13 mouse cellular contexts compared by ENCODE assay signal in genomic region chr2:167203505-167204166, GRCm38 (mm10). TPM values are rescaled to one million over a fixed set of nuclear protein-coding genes. Genes with fewer than 3 reads are reported as not detected.
DNase-seq lines count a peak whose midpoint lies in the region; TF ChIP-seq lines count a peak whose summit lies in the region.
"Had no signal": no experiment of that assay in that cellular context is flagged by ENCODE, and none has a peak within 500 bp of the region (broad histone marks: within the 10 kb centered on the region; RNA-seq: fewer than 3 reads in every experiment).

No protein-coding gene starts in this region.

- peak; percentile 65 for TF ChIP-seq CTCF in gastrocnemius, adult 2 months (IDR thresholded peaks at IDR 0.05)
- peak; percentile 16; the same call in 1 of the 2 replicates for TF ChIP-seq CTCF in lung, adult 2 months (IDR thresholded peaks at IDR 0.05; ENCODE audit: insufficient read depth, low read length)
- peak; percentile 28 for TF ChIP-seq CTCF in ES-Bruce4 (IDR thresholded peaks at IDR 0.05; ENCODE audit: low read depth, low read length)
- no peak for TF ChIP-seq CTCF in olfactory bulb, adult 2 months (IDR thresholded peaks at IDR 0.05; ENCODE audit: insufficient read depth, low read depth, low read length)

- no peaks in the 10 kb centered on the region for H3K9me3 ChIP-seq in ES-Bruce4 (replicated peaks; ENCODE audit: control insufficient read depth, insufficient read depth, low read length, poor library complexity, severe bottlenecking)
- H3K9me3 ChIP-seq in hindbrain, embryonic 10.5 days = no peaks in the 10 kb centered on the region
- H3K9me3 ChIP-seq: forebrain, embryonic 12.5 days had no signal

- no peak for TF ChIP-seq EP300 in ES-Bruce4 (IDR thresholded peaks at IDR 0.05; ENCODE audit: insufficient read depth, low read depth, low read length)

- intact Hi-C loops in gastrocnemius, adult 2 months (cut with DNase I) = no loop called here

- H3K4me1 ChIP-seq in lung, adult 2 months (ENCODE audit: control insufficient read depth, insufficient read depth, low read length) = peaks cover 5% of the 10 kb centered on the region
- H3K4me1 ChIP-seq in ES-Bruce4 (ENCODE audit: control insufficient read depth, insufficient read depth, low read length) = peaks cover 6% of the 10 kb centered on the region
- peaks cover 55% of the 10 kb centered on the region for H3K4me1 ChIP-seq in olfactory bulb, adult 2 months (ENCODE audit: control insufficient read depth, insufficient read depth, low read length)
- peaks cover 41% of the 10 kb centered on the region for H3K4me1 ChIP-seq in hindbrain, embryonic 10.5 days (replicated peaks)

- TF ChIP-seq POLR2A in lung, adult 2 months (IDR thresholded peaks at IDR 0.05; ENCODE audit: borderline replicate concordance, extremely low read depth, low read depth, low read length) = no peak
- no peak for TF ChIP-seq POLR2A in ES-Bruce4 (IDR thresholded peaks at IDR 0.05; ENCODE audit: insufficient read depth, low read length)
- TF ChIP-seq POLR2A in olfactory bulb, adult 2 months (IDR thresholded peaks at IDR 0.05; ENCODE audit: insufficient read depth, low read depth, low read length) = no peak

- no peak overlapping the region for H3K27ac ChIP-seq in gastrocnemius, adult 2 months
- no peak overlapping the region for H3K27ac ChIP-seq in ES-Bruce4 (ENCODE audit: insufficient read depth, low read length)
- peak overlapping the region; percentile 88 for H3K27ac ChIP-seq in olfactory bulb, adult 2 months (ENCODE audit: insufficient read depth, low read depth, low read length)
- H3K27ac ChIP-seq in hindbrain, embryonic 10.5 days = no peak overlapping the region
- H3K27ac ChIP-seq: forebrain, embryonic 12.5 days had no signal

- 72% methylated on average over 7 of the region's 7 CpGs for WGBS in lung, adult 2 months
- 51% methylated on average over 7 of the region's 7 CpGs for WGBS in olfactory bulb, adult 2 months
- WGBS in hindbrain, embryonic 10.5 days = 80% methylated on average over 7 of the region's 7 CpGs

- H3K9ac ChIP-seq in ES-Bruce4 (ENCODE audit: low read depth, poor library complexity, severe bottlenecking) = no peak overlapping the region
- H3K9ac ChIP-seq: forebrain, embryonic 12.5 days had no signal

- peaks cover 3% of the 10 kb centered on the region; the same call in 1 of the 2 replicates for H3K36me3 ChIP-seq in ES-Bruce4 (ENCODE audit: control insufficient read depth, insufficient read depth, low read length, poor library complexity, severe bottlenecking)
- no peaks in the 10 kb centered on the region for H3K36me3 ChIP-seq in hindbrain, embryonic 10.5 days
- H3K36me3 ChIP-seq: forebrain, embryonic 12.5 days had no signal

- H3K27me3 ChIP-seq in ES-Bruce4 (ENCODE audit: control insufficient read depth, insufficient read depth, low read length, poor library complexity, severe bottlenecking) = no peaks in the 10 kb centered on the region
- H3K27me3 ChIP-seq in hindbrain, embryonic 10.5 days (ENCODE audit: insufficient read depth, poor library complexity, severe bottlenecking) = peaks cover 6% of the 10 kb centered on the region; the same call in 1 of the 2 replicates
- H3K27me3 ChIP-seq: forebrain, embryonic 12.5 days had no signal

- DNase-seq in gastrocnemius, adult 2 months = no peak
- DNase-seq in gastrocnemius, postnatal 10 days = no peak
- DNase-seq in lung, adult 2 months = no peak
- no peak for DNase-seq in lung, postnatal 4 days
- DNase-seq in hindbrain, embryonic 10.5 days (ENCODE audit: low spot score) = no peak
- DNase-seq in adrenal gland, adult 18-20 months (ENCODE audit: low spot score in 2 of 2) = no peak
- DNase-seq: kidney, postnatal 14 days; left cerebral cortex, postnatal 4 days; thymus, postnatal 4 days had no signal

- no peak overlapping the region for H3K4me3 ChIP-seq in gastrocnemius, adult 2 months
- no peak overlapping the region for H3K4me3 ChIP-seq in lung, adult 2 months (replicated peaks; ENCODE audit: extremely low read depth, low read depth, low read length)
- H3K4me3 ChIP-seq in ES-Bruce4 (ENCODE audit: low read depth, low read length) = no peak overlapping the region
- H3K4me3 ChIP-seq in olfactory bulb, adult 2 months (ENCODE audit: insufficient read depth, low read depth, low read length) = no peak overlapping the region
- no peak overlapping the region for H3K4me3 ChIP-seq in hindbrain, embryonic 10.5 days
- H3K4me3 ChIP-seq: forebrain, embryonic 12.5 days had no signal

RNA-seq across cellular contexts. Expression of gene Kcnb1, which starts 13.7 kb away (rescaled TPM):
- 10 to 100 TPM; 16.1 to 20.7 TPM for total RNA-seq in gastrocnemius, adult 2 months (2021)
- 10 to 100 TPM; 35.0 to 35.2 TPM for total RNA-seq in gastrocnemius, postnatal 10 days (2021)
- 4.5 and 5.1 TPM in 2 replicates for polyA plus RNA-seq in lung, adult 2 months (2012; rRNA removed)
- 1.1 and 1.4 TPM in 2 replicates for polyA plus RNA-seq in ES-Bruce4 (2011; ENCODE audit: insufficient read depth, insufficient read length, low read depth, missing spikeins)
- 145 TPM in 1 of 2 replicates, not detected in the other for polyA plus RNA-seq in olfactory bulb, adult 2 months (2012; ENCODE audit: insufficient read depth, insufficient read length, low replicate concordance, missing spikeins)
- 0.56 and 0.89 TPM in 2 replicates for polyA plus RNA-seq in hindbrain, embryonic 10.5 days (2016; fragmentation: Nextera tagmentation; extraction: Ambion mirVana)
- total RNA-seq in adrenal gland, adult 18-20 months (2021) = 10 to 100 TPM; 17.6 to 46.0 TPM

RNA-seq across cellular contexts. Expression of gene Ptgis, which starts 36.8 kb away (rescaled TPM):
- total RNA-seq in gastrocnemius, adult 2 months (2021) = 1 to 10 TPM; 1.7 to 5.2 TPM
- 10 to 100 TPM; 13.7 to 17.8 TPM for total RNA-seq in gastrocnemius, postnatal 10 days (2021)
- polyA plus RNA-seq in lung, adult 2 months (2012; rRNA removed) = 105 and 162 TPM in 2 replicates
- 6.8 and 11.0 TPM in 2 replicates for polyA plus RNA-seq in ES-Bruce4 (2011; ENCODE audit: insufficient read depth, insufficient read length, low read depth, missing spikeins)
- not detected in 2 replicates for polyA plus RNA-seq in olfactory bulb, adult 2 months (2012; ENCODE audit: insufficient read depth, insufficient read length, low replicate concordance, missing spikeins)
- polyA plus RNA-seq in hindbrain, embryonic 10.5 days (2016; fragmentation: Nextera tagmentation; extraction: Ambion mirVana) = 10.8 and 10.9 TPM in 2 replicates
- 10 to 100 TPM; 19.3 to 31.8 TPM for total RNA-seq in adrenal gland, adult 18-20 months (2021)
- total RNA-seq: hematopoietic stem cell, adult 5-6 weeks had no signal

Comparison
In these comparisons a context has a peak if more than half of its experiments do, and no peak if none do; other contexts are left out.
1. RNA of gene Kcnb1, which starts 13.7 kb away (polyA plus RNA-seq): 145 TPM in olfactory bulb, adult 2 months; 4.5 to 5.1 TPM in lung, adult 2 months, 1.1 to 1.4 TPM in ES-Bruce4 and 0.56 to 0.89 TPM in hindbrain, embryonic 10.5 days; every median in the first group is over 10 times any median in the second.